Mouse (Mus musculus): ENCODE measurements at regions not wholly inside any gene's neighbourhood (a gene's known extent, or its start where the extent isn't known, plus 50 kb on each side); places are given as distances from the start of the nearest gene placed in this dataset.

- Histone ChIP-seq H3K27me3 (ENCODE audit: control insufficient read depth, insufficient read depth, low read length) (no peaks in the 10 kb centered on the region), H3K27ac (replicated peaks; ENCODE audit: insufficient read depth, low read depth, low read length) (no peak overlapping the region), H3K9ac (ENCODE audit: low read depth, low read length) (no peak overlapping the region), H3K4me3 (ENCODE audit: insufficient read depth, low read depth, low read length) (no peak overlapping the region), H3K4me1 (ENCODE audit: control insufficient read depth, insufficient read depth, low read length) (no peaks in the 10 kb centered on the region), H3K79me2 (ENCODE audit: control insufficient read depth, insufficient read depth, low read length) (no peaks in the 10 kb centered on the region), H3K36me3 (ENCODE audit: control insufficient read depth, insufficient read depth, low read length) (no peaks in the 10 kb centered on the region)
- no peak for DNase-seq (ENCODE audit: extremely low read depth, low read depth, low spot score)
- 93% methylated on average over 9 of the region's 9 CpGs for WGBS
- TF ChIP-seq POLR2A (IDR thresholded peaks at IDR 0.05; ENCODE audit: extremely low read depth, insufficient read depth, low read length): no peak
- TF ChIP-seq CTCF (IDR thresholded peaks at IDR 0.05; ENCODE audit: low read depth, low read length): no peak
Observed at GRCm38 (mm10) chr12:112290299-112290698, 144.3 kb downstream of the Kif26a start.

GRCm38 (mm10) chr12:112291748-112292561, 145.9 kb downstream of the Kif26a start:
- Histone ChIP-seq H3K27ac (replicated peaks; ENCODE audit: insufficient read depth, low read depth, low read length) (no peak overlapping the region), H3K36me3 (ENCODE audit: control insufficient read depth, insufficient read depth, low read length) (no peaks in the 10 kb centered on the region), H3K79me2 (ENCODE audit: control insufficient read depth, insufficient read depth, low read length) (no peaks in the 10 kb centered on the region), H3K9ac (ENCODE audit: low read depth, low read length) (no peak overlapping the region), H3K4me3 (ENCODE audit: insufficient read depth, low read depth, low read length) (no peak overlapping the region), H3K27me3 (ENCODE audit: control insufficient read depth, insufficient read depth, low read length) (no peaks in the 10 kb centered on the region), H3K4me1 (ENCODE audit: control insufficient read depth, insufficient read depth, low read length) (no peaks in the 10 kb centered on the region)
- no peak for DNase-seq (ENCODE audit: extremely low read depth, low read depth, low spot score)
- TF ChIP-seq POLR2A (IDR thresholded peaks at IDR 0.05; ENCODE audit: extremely low read depth, insufficient read depth, low read length) (no peak), CTCF (IDR thresholded peaks at IDR 0.05; ENCODE audit: low read depth, low read length) (no peak)
- 62% methylated on average over 16 of the region's 16 CpGs for WGBS

- Histone ChIP-seq H3K36me3 (ENCODE audit: control insufficient read depth, insufficient read depth, low read length) (no peaks in the 10 kb centered on the region), H3K4me3 (ENCODE audit: insufficient read depth, low read depth, low read length) (no peak overlapping the region), H3K27ac (replicated peaks; ENCODE audit: insufficient read depth, low read depth, low read length) (no peak overlapping the region), H3K79me2 (ENCODE audit: control insufficient read depth, insufficient read depth, low read length) (no peaks in the 10 kb centered on the region), H3K4me1 (ENCODE audit: control insufficient read depth, insufficient read depth, low read length) (no peaks in the 10 kb centered on the region), H3K9ac (ENCODE audit: low read depth, low read length) (no peak overlapping the region), H3K27me3 (ENCODE audit: control insufficient read depth, insufficient read depth, low read length) (no peaks in the 10 kb centered on the region)
- 82% methylated on average over 13 of the region's 13 CpGs for WGBS
- no peak for DNase-seq (ENCODE audit: extremely low read depth, low read depth, low spot score)
- TF ChIP-seq POLR2A (IDR thresholded peaks at IDR 0.05; ENCODE audit: extremely low read depth, insufficient read depth, low read length) (no peak), CTCF (IDR thresholded peaks at IDR 0.05; ENCODE audit: low read depth, low read length) (no peak)
Observed at GRCm38 (mm10) chr12:112293105-112293504, 147.1 kb downstream of the Kif26a start.

- DNase-seq (ENCODE audit: extremely low read depth, low read depth, low spot score): no peak
- Histone ChIP-seq H3K27ac (replicated peaks; ENCODE audit: insufficient read depth, low read depth, low read length) (no peak overlapping the region), H3K4me1 (ENCODE audit: control insufficient read depth, insufficient read depth, low read length) (no peaks in the 10 kb centered on the region), H3K9ac (ENCODE audit: low read depth, low read length) (no peak overlapping the region), H3K27me3 (ENCODE audit: control insufficient read depth, insufficient read depth, low read length) (no peaks in the 10 kb centered on the region), H3K36me3 (ENCODE audit: control insufficient read depth, insufficient read depth, low read length) (no peaks in the 10 kb centered on the region), H3K4me3 (ENCODE audit: insufficient read depth, low read depth, low read length) (no peak overlapping the region), H3K79me2 (ENCODE audit: control insufficient read depth, insufficient read depth, low read length) (no peaks in the 10 kb centered on the region)
- TF ChIP-seq POLR2A (IDR thresholded peaks at IDR 0.05; ENCODE audit: extremely low read depth, insufficient read depth, low read length) (no peak), CTCF (IDR thresholded peaks at IDR 0.05; ENCODE audit: low read depth, low read length) (no peak)
- 69% methylated on average over 6 of the region's 6 CpGs for WGBS
Observed at GRCm38 (mm10) chr12:112295337-112295941, 149.4 kb downstream of the Kif26a start.

- H3K4me1 ChIP-seq (ENCODE audit: control insufficient read depth, insufficient read depth, low read length): no peaks in the 10 kb centered on the region
- no peaks in the 10 kb centered on the region for H3K27me3 ChIP-seq (ENCODE audit: control insufficient read depth, insufficient read depth, low read length)
- TF ChIP-seq CTCF (IDR thresholded peaks at IDR 0.05; ENCODE audit: low read depth, low read length) (no peak), POLR2A (IDR thresholded peaks at IDR 0.05; ENCODE audit: extremely low read depth, insufficient read depth, low read length) (no peak)
- no peak overlapping the region for H3K27ac ChIP-seq (replicated peaks; ENCODE audit: insufficient read depth, low read depth, low read length)
- no peak overlapping the region for H3K9ac ChIP-seq (ENCODE audit: low read depth, low read length)
- H3K79me2 ChIP-seq (ENCODE audit: control insufficient read depth, insufficient read depth, low read length): no peaks in the 10 kb centered on the region
- no peak for DNase-seq (ENCODE audit: extremely low read depth, low read depth, low spot score)
- H3K36me3 ChIP-seq (ENCODE audit: control insufficient read depth, insufficient read depth, low read length): no peaks in the 10 kb centered on the region
- WGBS: 86% methylated on average over 8 of the region's 8 CpGs
- H3K4me3 ChIP-seq (ENCODE audit: insufficient read depth, low read depth, low read length): no peak overlapping the region
Observed at GRCm38 (mm10) chr12:112298521-112298920, 152.5 kb downstream of the Kif26a start.

GRCm38 (mm10) chr12:112299089-112299488, 153.1 kb downstream of the Kif26a start:
- no peak overlapping the region for H3K4me3 ChIP-seq (ENCODE audit: insufficient read depth, low read depth, low read length)
- no peak overlapping the region for H3K9ac ChIP-seq (ENCODE audit: low read depth, low read length)
- DNase-seq (ENCODE audit: extremely low read depth, low read depth, low spot score): no peak
- no peak for TF ChIP-seq POLR2A (IDR thresholded peaks at IDR 0.05; ENCODE audit: extremely low read depth, insufficient read depth, low read length)
- no peak for TF ChIP-seq CTCF (IDR thresholded peaks at IDR 0.05; ENCODE audit: low read depth, low read length)
- no peaks in the 10 kb centered on the region for H3K27me3 ChIP-seq (ENCODE audit: control insufficient read depth, insufficient read depth, low read length)
- no peaks in the 10 kb centered on the region for H3K4me1 ChIP-seq (ENCODE audit: control insufficient read depth, insufficient read depth, low read length)
- 80% methylated on average over 5 of the region's 5 CpGs for WGBS
- no peaks in the 10 kb centered on the region for H3K36me3 ChIP-seq (ENCODE audit: control insufficient read depth, insufficient read depth, low read length)
- H3K79me2 ChIP-seq (ENCODE audit: control insufficient read depth, insufficient read depth, low read length): no peaks in the 10 kb centered on the region
- H3K27ac ChIP-seq (replicated peaks; ENCODE audit: insufficient read depth, low read depth, low read length): no peak overlapping the region
